Mouse (Mus musculus): Measurements from ENCODE around the gene Lnx1.

DNA sequence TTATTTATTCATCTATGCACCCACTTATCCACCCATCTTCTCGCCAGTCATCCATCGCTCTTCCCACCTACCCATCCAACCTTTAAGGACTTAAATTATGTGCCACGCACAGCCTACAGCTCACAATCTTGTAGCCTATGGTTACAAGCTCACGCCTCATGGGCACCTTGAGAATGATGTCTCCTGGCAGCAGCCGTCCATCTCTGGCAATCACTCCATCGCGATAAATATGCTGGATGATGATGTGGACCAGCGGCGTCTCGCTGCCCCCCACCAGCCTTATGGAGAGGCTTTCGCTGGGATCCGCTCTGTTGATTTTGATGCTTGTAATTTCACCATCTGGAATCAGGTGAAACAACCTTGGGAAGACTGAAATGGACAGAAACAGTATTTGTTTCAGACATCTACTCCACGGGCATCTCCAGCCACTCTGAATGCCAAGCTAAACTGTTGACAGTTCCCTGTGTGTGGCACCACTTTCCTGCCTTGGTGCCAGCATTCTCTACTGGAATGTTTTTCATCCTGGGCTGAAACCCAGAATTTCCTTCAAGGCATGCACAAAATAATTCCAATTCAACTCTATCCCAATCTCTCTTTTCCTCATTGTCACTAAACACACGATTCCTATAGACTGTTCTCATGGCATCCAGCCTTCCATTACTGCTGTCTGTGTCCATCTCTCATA is 79.3 kb downstream of the Lnx1 start:
- TF ChIP-seq POLR2A (IDR thresholded peaks at IDR 0.05; ENCODE audit: low read depth, low read length), result no peak
- no peak for TF ChIP-seq CTCF (IDR thresholded peaks at IDR 0.05; ENCODE audit: borderline replicate concordance, insufficient read depth, low read length)

Measured in embryonic fibroblast, embryonic 13.5 days (primary cell).